ENCODE assay signal across 25 mouse cellular contexts in genomic region chr2:83659279-83659678, GRCm38 (mm10).
"Had no signal": no experiment of that assay in that cellular context is flagged by ENCODE, and none has a peak within 500 bp of the region (broad histone marks: within the 10 kb centered on the region; RNA-seq: fewer than 3 reads in every experiment).

No protein-coding gene starts in this region.

- H3K4me3 ChIP-seq: embryonic facial prominence, embryonic 10.5 days; embryonic facial prominence, embryonic 12.5 days; embryonic facial prominence, embryonic 13.5 days; embryonic facial prominence, embryonic 15.5 days; erythroblast, embryonic 14.5 days; forebrain, embryonic 10.5 days; forebrain, embryonic 12.5 days; forebrain, embryonic 13.5 days; forebrain, embryonic 15.5 days; gastrocnemius, adult 2 months; heart, adult 2 months; heart, embryonic 10.5 days had no signal

- H3K9ac ChIP-seq: embryonic facial prominence, embryonic 12.5 days; embryonic facial prominence, embryonic 13.5 days; embryonic facial prominence, embryonic 15.5 days; forebrain, embryonic 12.5 days; forebrain, embryonic 13.5 days; forebrain, embryonic 15.5 days; forebrain, postnatal 0 days had no signal

- H3K27ac ChIP-seq: embryonic facial prominence, embryonic 10.5 days; embryonic facial prominence, embryonic 12.5 days; embryonic facial prominence, embryonic 13.5 days; embryonic facial prominence, embryonic 15.5 days; forebrain, embryonic 10.5 days; forebrain, embryonic 12.5 days; forebrain, embryonic 13.5 days; forebrain, embryonic 15.5 days; gastrocnemius, adult 2 months; heart, adult 2 months; heart, embryonic 10.5 days had no signal

- DNase-seq: cerebellum, adult 9-10 months; cerebellum, adult 9-11 months; cerebellum, postnatal 10 days; cerebellum, postnatal 14 days; cerebellum, postnatal 25 days; cerebellum, postnatal 36 days; embryo, embryonic 11 days; forebrain, postnatal 0 days; gastrocnemius, adult 2 months; gastrocnemius, postnatal 14 days; gastrocnemius, postnatal 25 days; gastrocnemius, postnatal 36 days; heart, adult 11 months; heart, adult 18-20 months; heart, adult 2 months had no signal

- H3K27me3 ChIP-seq: embryonic facial prominence, embryonic 12.5 days; embryonic facial prominence, embryonic 13.5 days; embryonic facial prominence, embryonic 15.5 days; forebrain, embryonic 12.5 days; forebrain, embryonic 13.5 days; forebrain, embryonic 15.5 days had no signal

- H3K9me3 ChIP-seq: embryonic facial prominence, embryonic 10.5 days; embryonic facial prominence, embryonic 12.5 days; embryonic facial prominence, embryonic 13.5 days; embryonic facial prominence, embryonic 15.5 days; forebrain, embryonic 10.5 days; forebrain, embryonic 12.5 days; forebrain, embryonic 13.5 days; forebrain, embryonic 15.5 days; heart, embryonic 10.5 days had no signal

- H3K4me2 ChIP-seq: embryonic facial prominence, embryonic 12.5 days; embryonic facial prominence, embryonic 13.5 days; embryonic facial prominence, embryonic 15.5 days; forebrain, embryonic 12.5 days; forebrain, embryonic 13.5 days; forebrain, embryonic 15.5 days had no signal

- H3K4me1 ChIP-seq: embryonic facial prominence, embryonic 10.5 days; embryonic facial prominence, embryonic 12.5 days; embryonic facial prominence, embryonic 15.5 days; forebrain, embryonic 10.5 days; forebrain, embryonic 12.5 days; forebrain, embryonic 13.5 days; forebrain, embryonic 15.5 days; heart, embryonic 10.5 days had no signal
